Mouse (Mus musculus) cerebellum, adult 2 months (tissue): ENCODE data around the gene 2610318N02Rik.

Experiments
- CTCF ChIP-seq: fragments of 200-500 bp; IDR thresholded peaks from 2 replicates; pipeline ENCODE4 v1.5.1; 2011; ENCODE audit warnings: low read depth, mild to moderate bottlenecking, control low read depth, low read length, moderate library complexity, borderline replicate concordance; ENCODE audit not compliant: insufficient read depth
- POLR2A ChIP-seq: fragments of 200-500 bp; IDR thresholded peaks from 2 replicates; pipeline ENCODE4 v1.6.1; 2011; ENCODE audit warnings: low read length, control low read depth, borderline replicate concordance; ENCODE audit not compliant: insufficient read depth

GRCm38 (mm10) chr16:17078101-17078500 lies 46.9 kb downstream of the 2610318N02Rik start:
- TF ChIP-seq CTCF (no peak), POLR2A (no peak)
